Mouse (Mus musculus) neural tube, embryonic 11.5 days (tissue): ENCODE data around the gene Hyal4. TPM values are rescaled to one million over a fixed set of nuclear protein-coding genes. Genes with fewer than 3 reads are reported as not detected.
A peak's percentile ranks its signal among the peaks of the same experiment; 100 is the strongest.

Experiments
- ATAC-seq: fragments of 200-750 bp; cut with Nextera tagmentation; 2 replicates; pipeline ENCODE4 v1.8.0; 2017; ENCODE audit warnings: moderate number of reproducible peaks, mild to moderate bottlenecking, moderate TSS enrichment, moderate library complexity; ENCODE audit not compliant: insufficient read depth, low FRiP score, low TSS enrichment
- DNase-seq: peaks from one replicate; pipeline ENCODE4 v3.0.0-alpha.2; 2015; ENCODE audit warnings: low spot score
- H3K27ac ChIP-seq: fragments of 300-500 bp; sonication (generic); 2 replicates; pipeline ENCODE4 v1.5.1; 2014; ENCODE audit warnings: low read depth, mild to moderate bottlenecking, low read length
- H3K27me3 ChIP-seq: fragments of 300-500 bp; sonication (generic); 2 replicates; pipeline ENCODE4 v1.6.1; 2014; ENCODE audit warnings: mild to moderate bottlenecking, low read length, mixed read lengths; ENCODE audit not compliant: control insufficient read depth, insufficient read depth
- H3K36me3 ChIP-seq: fragments of 300-500 bp; sonication (generic); 2 replicates; pipeline ENCODE4 v1.6.1; 2014; ENCODE audit warnings: mild to moderate bottlenecking, low read length, moderate library complexity, mixed read lengths; ENCODE audit not compliant: control insufficient read depth, insufficient read depth
- H3K4me1 ChIP-seq: fragments of 300-500 bp; sonication (generic); 2 replicates; pipeline ENCODE4 v1.6.1; 2014; ENCODE audit warnings: low read length, mixed read lengths; ENCODE audit not compliant: control insufficient read depth, insufficient read depth
- H3K4me2 ChIP-seq: fragments of 300-500 bp; sonication (generic); 2 replicates; pipeline ENCODE4 v1.6.1; 2014; ENCODE audit warnings: low read depth, mild to moderate bottlenecking, moderate library complexity
- H3K4me3 ChIP-seq: fragments of 300-500 bp; sonication (generic); 2 replicates; pipeline ENCODE4 v1.5.1; 2014; ENCODE audit warnings: low read depth, low read length
- H3K9ac ChIP-seq: fragments of 300-500 bp; sonication (generic); 2 replicates; pipeline ENCODE4 v1.6.1; 2014; ENCODE audit warnings: mild to moderate bottlenecking, low read length
- H3K9me3 ChIP-seq: fragments of 300-500 bp; sonication (generic); 2 replicates; pipeline ENCODE4 v1.6.1; 2016; ENCODE audit warnings: low read length; ENCODE audit not compliant: control insufficient read depth
- WGBS: fragments of 180-500 bp; shearing (Covaris S2); extraction: QIAGEN DNeasy Blood & Tissue Kit; methylation state at CpG from one replicate; pipeline ENCODE4 v1.1.7; 2014; 5-methylcytosine and 5-hydroxymethylcytosine counted together
- polyA plus RNA-seq: library from polyadenylated mRNA; unstranded; fragments of >200 nt; fragmentation: Nextera tagmentation; extraction: Ambion mirVana; gene quantifications from 2 replicates; pipeline ENCODE4 v1.2.1, GENCODE M21; 2014

Hyal4 gene
- not detected in 2 replicates for polyA plus RNA-seq

GRCm38 (mm10) chr6:24748029-24748428 is at the start of gene Hyal4:
Gene Hyal4, plus strand, starts transcription at chr6:24748329.
- Histone ChIP-seq H3K36me3 (no peaks in the 10 kb centered on the region), H3K9ac (no peak within 1 kb of the TSS), H3K4me3 (no peak within 1 kb of the TSS), H3K4me1 (no peaks in the 10 kb centered on the region), H3K27ac (no peak within 1 kb of the TSS), H3K27me3 (no peaks in the 10 kb centered on the region), H3K4me2 (no peak within 1 kb of the TSS), H3K9me3 (no peaks in the 10 kb centered on the region)
- no peak for DNase-seq
- 86% methylated on average over 4 of the region's 4 CpGs for WGBS
- no peak for ATAC-seq

- Histone ChIP-seq H3K9ac (no peak overlapping the region), H3K4me3 (no peak overlapping the region), H3K27ac (no peak overlapping the region), H3K9me3 (no peaks in the 10 kb centered on the region), H3K4me2 (no peak overlapping the region), H3K4me1 (no peaks in the 10 kb centered on the region), H3K27me3 (no peaks in the 10 kb centered on the region), H3K36me3 (no peaks in the 10 kb centered on the region)
- ATAC-seq (no peak), DNase-seq (no peak)
- 87% methylated on average over 5 of the region's 5 CpGs for WGBS
These were observed 41.0 kb upstream of the Hyal4 start for GRCm38 (mm10) chr6:24707090-24707489.

- no peak overlapping the region for H3K9ac ChIP-seq
- ATAC-seq (no peak), DNase-seq (no peak)
- no peaks in the 10 kb centered on the region for H3K9me3 ChIP-seq
- WGBS = 86% methylated on average over 2 of the region's 2 CpGs
- H3K4me3 ChIP-seq = no peak overlapping the region
- H3K27ac ChIP-seq = no peak overlapping the region
- no peak overlapping the region for H3K4me2 ChIP-seq
- no peaks in the 10 kb centered on the region for H3K36me3 ChIP-seq
- no peaks in the 10 kb centered on the region for H3K27me3 ChIP-seq
- no peaks in the 10 kb centered on the region for H3K4me1 ChIP-seq
These were observed 40.6 kb upstream of the Hyal4 start for GRCm38 (mm10) chr6:24707499-24707898.

- no peaks in the 10 kb centered on the region for H3K4me1 ChIP-seq
- no peak overlapping the region for H3K9ac ChIP-seq
- H3K27me3 ChIP-seq = no peaks in the 10 kb centered on the region
- H3K4me3 ChIP-seq = no peak overlapping the region
- DNase-seq = peak; percentile 22
- no peak overlapping the region for H3K4me2 ChIP-seq
- no peaks in the 10 kb centered on the region for H3K9me3 ChIP-seq
- no peak overlapping the region for H3K27ac ChIP-seq
- WGBS = 36% methylated on average over 13 of the region's 13 CpGs
- no peaks in the 10 kb centered on the region for H3K36me3 ChIP-seq
- no peak; the same call in 1 of the 2 replicates for ATAC-seq
These were observed 26.6 kb upstream of the Hyal4 start for GRCm38 (mm10) chr6:24721317-24722099.

- WGBS = 94% methylated on average over 1 of the region's 1 CpGs
- no peak overlapping the region for H3K4me3 ChIP-seq
- H3K36me3 ChIP-seq = no peaks in the 10 kb centered on the region
- no peak overlapping the region for H3K9ac ChIP-seq
- no peaks in the 10 kb centered on the region for H3K4me1 ChIP-seq
- no peak for ATAC-seq
- no peak for DNase-seq
- no peaks in the 10 kb centered on the region for H3K9me3 ChIP-seq
- H3K27ac ChIP-seq = no peak overlapping the region
- H3K27me3 ChIP-seq = no peaks in the 10 kb centered on the region
- no peak overlapping the region for H3K4me2 ChIP-seq
These were observed 20.0 kb upstream of the Hyal4 start for GRCm38 (mm10) chr6:24728130-24728529.

- no peaks in the 10 kb centered on the region for H3K27me3 ChIP-seq
- no peak for DNase-seq
- H3K9ac ChIP-seq = no peak within 1 kb of the TSS
- H3K27ac ChIP-seq = no peak within 1 kb of the TSS
- no peaks in the 10 kb centered on the region for H3K4me1 ChIP-seq
- H3K9me3 ChIP-seq = no peaks in the 10 kb centered on the region
- ATAC-seq = no peak
- H3K4me2 ChIP-seq = no peak within 1 kb of the TSS
- no peak within 1 kb of the TSS for H3K4me3 ChIP-seq
- no peaks in the 10 kb centered on the region for H3K36me3 ChIP-seq
- 82% methylated on average over 3 of the region's 3 CpGs for WGBS
These were observed 15.2 kb upstream of the Hyal4 start, which contains the start of gene Hyal6 for GRCm38 (mm10) chr6:24732945-24733344. Gene Hyal6, plus strand, starts transcription at chr6:24733245.

GRCm38 (mm10) chr6:24734565-24734964 is 13.6 kb upstream of the Hyal4 start:
- ATAC-seq (no peak), DNase-seq (no peak)
- Histone ChIP-seq H3K4me1 (no peaks in the 10 kb centered on the region), H3K36me3 (no peaks in the 10 kb centered on the region), H3K9me3 (no peaks in the 10 kb centered on the region), H3K27me3 (no peaks in the 10 kb centered on the region), H3K9ac (no peak overlapping the region), H3K4me2 (no peak overlapping the region), H3K27ac (no peak overlapping the region), H3K4me3 (no peak overlapping the region)
- WGBS = 89% methylated on average over 6 of the region's 6 CpGs

- H3K36me3 ChIP-seq = no peaks in the 10 kb centered on the region
- no peak overlapping the region for H3K4me2 ChIP-seq
- no peak for DNase-seq
- H3K27me3 ChIP-seq = no peaks in the 10 kb centered on the region
- H3K4me1 ChIP-seq = no peaks in the 10 kb centered on the region
- no peak overlapping the region for H3K4me3 ChIP-seq
- no peak for ATAC-seq
- 87% methylated on average over 3 of the region's 3 CpGs for WGBS
- H3K9ac ChIP-seq = no peak overlapping the region
- no peak overlapping the region for H3K27ac ChIP-seq
- H3K9me3 ChIP-seq = no peaks in the 10 kb centered on the region
These were observed 11.2 kb downstream of the Hyal4 start for GRCm38 (mm10) chr6:24759281-24759680.

- H3K9me3 ChIP-seq = no peaks in the 10 kb centered on the region
- H3K36me3 ChIP-seq = no peaks in the 10 kb centered on the region
- H3K27ac ChIP-seq = no peak overlapping the region
- no peaks in the 10 kb centered on the region for H3K27me3 ChIP-seq
- no peak overlapping the region for H3K9ac ChIP-seq
- H3K4me2 ChIP-seq = no peak overlapping the region
- DNase-seq (no peak), ATAC-seq (no peak)
- H3K4me1 ChIP-seq = no peaks in the 10 kb centered on the region
- H3K4me3 ChIP-seq = no peak overlapping the region
- WGBS = 73% methylated on average over 2 of the region's 2 CpGs
These were observed 18.1 kb downstream of the Hyal4 start for GRCm38 (mm10) chr6:24766261-24766660.
